Mouse (Mus musculus): ENCODE results near the gene BC025920.

DNA sequence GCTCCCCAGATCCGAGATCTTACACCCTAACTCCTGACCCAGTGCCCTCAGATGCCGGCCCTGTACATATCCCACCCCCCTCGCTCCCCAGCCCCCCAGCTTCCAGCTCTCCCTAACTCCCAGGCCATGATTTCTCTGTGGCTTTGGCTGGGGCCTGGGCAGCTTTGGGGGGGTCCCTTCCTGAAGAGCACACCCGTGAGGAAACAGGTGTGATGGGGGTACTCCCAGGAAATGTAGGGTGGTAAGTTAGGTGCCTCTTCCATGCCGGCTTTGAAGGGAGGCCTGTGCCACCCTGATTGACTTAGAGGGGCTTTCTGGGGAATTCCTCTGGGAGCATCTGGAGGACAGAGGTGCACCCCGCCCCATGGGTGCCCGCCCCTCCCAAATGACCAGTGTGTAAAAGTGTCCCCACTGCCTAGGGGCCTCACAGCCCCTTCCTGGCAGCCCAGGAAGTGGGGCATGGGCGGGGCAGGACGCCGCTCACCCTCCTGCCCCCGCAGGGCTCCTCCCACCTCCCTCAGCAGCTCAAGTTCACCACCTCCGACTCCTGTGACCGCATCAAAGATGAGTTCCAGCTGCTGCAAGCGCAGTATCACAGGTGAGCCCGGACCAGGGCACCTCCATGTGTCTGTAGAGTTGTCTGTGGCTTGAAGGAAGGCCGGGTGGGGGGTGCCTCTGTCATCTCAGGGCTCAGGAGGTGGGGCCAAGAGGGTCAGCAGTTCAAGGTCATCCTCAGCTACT is 45.2 kb upstream of the BC025920 start:
- TF ChIP-seq MYC (IDR thresholded peaks at IDR 0.05; ENCODE audit: low read depth, low read length) = no peak
- no peak for TF ChIP-seq EP300 (IDR thresholded peaks at IDR 0.05; ENCODE audit: low read length)
- TF ChIP-seq POLR2A (IDR thresholded peaks at IDR 0.05; ENCODE audit: low read depth, low read length) = no peak
- no peak for TF ChIP-seq CTCF (conservative IDR thresholded peaks at IDR 0.05 in 1 of 2, IDR thresholded peaks at IDR 0.05 in 1 of 2; ENCODE audit: low read depth in 2 of 2, low read length in 2 of 2)
- TF ChIP-seq ZNF384 (IDR thresholded peaks at IDR 0.05; ENCODE audit: low read depth, low read length) = no peak
- TF ChIP-seq KAT2A (IDR thresholded peaks at IDR 0.05; ENCODE audit: insufficient replicate concordance, low read length) = no peak
- no peak for TF ChIP-seq E2F4 (IDR thresholded peaks at IDR 0.05; ENCODE audit: insufficient replicate concordance, low read depth, low read length)
- TF ChIP-seq GABPA (IDR thresholded peaks at IDR 0.05; ENCODE audit: insufficient replicate concordance, low read depth, low read length) = no peak
- no peak for TF ChIP-seq TBP (conservative IDR thresholded peaks at IDR 0.05; ENCODE audit: low read depth, low read length)

Data from CH12.LX (cell line).